Comparison of ENCODE assay signal across 10 mouse cellular contexts in genomic region chr5:132509464-132509885, GRCm38 (mm10). TPM values are rescaled to one million over a fixed set of nuclear protein-coding genes. Genes with fewer than 3 reads are reported as not detected.
DNase-seq lines count a peak whose midpoint lies in the region; ATAC-seq and TF ChIP-seq lines count a peak whose summit lies in the region.
"Had no signal": no experiment of that assay in that cellular context is flagged by ENCODE, and none has a peak within 500 bp of the region (broad histone marks: within the 10 kb centered on the region; RNA-seq: fewer than 3 reads in every experiment).

No protein-coding gene starts in this region.

- WGBS in lung, postnatal 0 days: 32% methylated on average over 9 of the region's 9 CpGs
- WGBS in hindbrain, embryonic 15.5 days: 16% methylated on average over 9 of the region's 9 CpGs

- no peaks in the 10 kb centered on the region for H3K27me3 ChIP-seq in lung, postnatal 0 days (replicated peaks; ENCODE audit: insufficient read depth, low read length)
- H3K27me3 ChIP-seq in hindbrain, embryonic 15.5 days: no peaks in the 10 kb centered on the region
- H3K27me3 ChIP-seq: heart, embryonic 13.5 days; limb, embryonic 15.5 days had no signal

- no peak overlapping the region for H3K9ac ChIP-seq in lung, postnatal 0 days (replicated peaks; ENCODE audit: low read depth)
- no peak overlapping the region for H3K9ac ChIP-seq in hindbrain, embryonic 15.5 days
- H3K9ac ChIP-seq: heart, embryonic 13.5 days; limb, embryonic 15.5 days had no signal

- H3K27ac ChIP-seq in lung, postnatal 0 days (ENCODE audit: low read length): no peak overlapping the region
- no peak overlapping the region for H3K27ac ChIP-seq in hindbrain, embryonic 15.5 days (replicated peaks)
- H3K27ac ChIP-seq: heart, embryonic 13.5 days; limb, embryonic 15.5 days had no signal

- no peak for TF ChIP-seq CTCF in lung, postnatal 0 days (IDR thresholded peaks at IDR 0.05)

- no peak overlapping the region for H3K4me3 ChIP-seq in lung, postnatal 0 days (ENCODE audit: low read depth, low read length)
- H3K4me3 ChIP-seq in hindbrain, embryonic 15.5 days: no peak overlapping the region
- H3K4me3 ChIP-seq: heart, embryonic 13.5 days; limb, embryonic 15.5 days had no signal

- TF ChIP-seq EP300 in lung, postnatal 0 days (IDR thresholded peaks at IDR 0.05): no peak

- peak overlapping the region; percentile 23 for H3K4me2 ChIP-seq in lung, postnatal 0 days (replicated peaks; ENCODE audit: low read depth, low read length)
- peak overlapping the region; percentile 7 for H3K4me2 ChIP-seq in hindbrain, embryonic 15.5 days
- H3K4me2 ChIP-seq: heart, embryonic 13.5 days; limb, embryonic 15.5 days had no signal

- DNase-seq in gastrocnemius, adult 18-20 months (ENCODE audit: low spot score): peak; percentile 24
- DNase-seq in gastrocnemius, postnatal 4 days (ENCODE audit: low spot score in 2 of 2): no peak
- peak; percentile 56 for DNase-seq in lung, postnatal 0 days (ENCODE audit: low spot score)
- no peak for DNase-seq in lung, postnatal 25 days (ENCODE audit: low spot score)
- peak; percentile 11 for DNase-seq in right cerebral cortex, postnatal 4 days
- no peak for DNase-seq in c-Kit-positive CD71-positive TER-119-positive erythroid progenitor cells, embryonic 14.5 days (ENCODE audit: low spot score)
- no peak for DNase-seq in cerebellum, adult 9-11 months

- no peaks in the 10 kb centered on the region for H3K36me3 ChIP-seq in lung, postnatal 0 days (ENCODE audit: insufficient read depth, low read length)
- no peaks in the 10 kb centered on the region for H3K36me3 ChIP-seq in hindbrain, embryonic 15.5 days
- H3K36me3 ChIP-seq: heart, embryonic 13.5 days; limb, embryonic 15.5 days had no signal

- H3K9me3 ChIP-seq in lung, postnatal 0 days (ENCODE audit: low read length): no peaks in the 10 kb centered on the region
- no peaks in the 10 kb centered on the region for H3K9me3 ChIP-seq in hindbrain, embryonic 15.5 days
- H3K9me3 ChIP-seq: heart, embryonic 13.5 days; limb, embryonic 15.5 days had no signal

- ATAC-seq in lung, postnatal 0 days: no peak
- no peak for ATAC-seq in hindbrain, embryonic 15.5 days (ENCODE audit: low FRiP score, low read depth)

- no peaks in the 10 kb centered on the region; the same call in 1 of the 2 replicates for H3K4me1 ChIP-seq in lung, postnatal 0 days (ENCODE audit: insufficient read depth, low read depth, low read length)
- peaks cover 15% of the 10 kb centered on the region for H3K4me1 ChIP-seq in hindbrain, embryonic 15.5 days (replicated peaks)

RNA-seq across cellular contexts. Expression of gene Auts2, which starts 33.7 kb away (rescaled TPM):
- 10 to 100 TPM; 20.4 TPM for total RNA-seq in gastrocnemius, adult 18-20 months (2021)
- total RNA-seq in gastrocnemius, postnatal 4 days (2021): 10 to 100 TPM; 43.4 to 57.3 TPM
- polyA plus RNA-seq in lung, postnatal 0 days (2015; fragmentation: Nextera tagmentation; extraction: Ambion mirVana): 4.4 and 6.0 TPM in 2 replicates
- 64.9 and 76.2 TPM in 2 replicates for polyA plus RNA-seq in hindbrain, embryonic 15.5 days (2015; fragmentation: Nextera tagmentation; extraction: Ambion mirVana)

Comparison
In these comparisons a context has a peak if more than half of its experiments do, and no peak if none do; other contexts are left out.
1. DNase-seq: peak in gastrocnemius, adult 18-20 months (single experiment), lung, postnatal 0 days (single experiment) and right cerebral cortex, postnatal 4 days (single experiment); none in gastrocnemius, postnatal 4 days (0 of 2), lung, postnatal 25 days (single experiment), c-Kit-positive CD71-positive TER-119-positive erythroid progenitor cells, embryonic 14.5 days (single experiment) and cerebellum, adult 9-11 months (single experiment).